ENCODE assay signal across 8 mouse cellular contexts in genomic region chr10:59901986-59902605, GRCm38 (mm10). TPM values are rescaled to one million over a fixed set of nuclear protein-coding genes. Genes with fewer than 3 reads are reported as not detected.
A peak's percentile ranks its signal among the peaks of the same experiment; 100 is the strongest.
DNase-seq lines count a peak whose midpoint lies in the region; ATAC-seq and TF ChIP-seq lines count a peak whose summit lies in the region.

No protein-coding gene starts in this region.

- no peaks in the 10 kb centered on the region for H3K27me3 ChIP-seq in lung, embryonic 14.5 days (ENCODE audit: insufficient read depth, low read length)
- no peaks in the 10 kb centered on the region for H3K27me3 ChIP-seq in lung, postnatal 0 days (replicated peaks; ENCODE audit: insufficient read depth, low read length)
- H3K27me3 ChIP-seq in hindbrain, postnatal 0 days (ENCODE audit: insufficient read depth, low read length) = no peaks in the 10 kb centered on the region
- no peaks in the 10 kb centered on the region for H3K27me3 ChIP-seq in stomach, postnatal 0 days (ENCODE audit: control insufficient read depth, insufficient read depth, low read length)

- DNase-seq in adrenal gland, adult (ENCODE audit: inconsistent age in 2 of 2, low spot score in 1 of 2) = peak; percentile 21 to 36
- no peak for DNase-seq in adrenal gland, adult 18-20 months (ENCODE audit: low spot score in 2 of 2)
- no peak for DNase-seq in lung, embryonic 14.5 days
- no peak for DNase-seq in lung, postnatal 0 days (ENCODE audit: low spot score)
- no peak for DNase-seq in hindbrain, postnatal 0 days (ENCODE audit: low spot score)
- DNase-seq in stomach, postnatal 0 days (ENCODE audit: low spot score) = no peak
- DNase-seq in frontal cortex, postnatal 25 days (ENCODE audit: low spot score in 2 of 2) = no peak
- DNase-seq in urinary bladder, postnatal 25 days (ENCODE audit: low spot score) = no peak

- 0 out of 2 replicates have a peak overlapping the region, but pooled peaks have one; percentile 12 for H3K27ac ChIP-seq in lung, embryonic 14.5 days (ENCODE audit: low read depth)
- H3K27ac ChIP-seq in lung, postnatal 0 days (ENCODE audit: low read length) = no peak overlapping the region
- 0 out of 2 replicates have a peak overlapping the region, but pooled peaks have one; percentile 15 for H3K27ac ChIP-seq in hindbrain, postnatal 0 days
- peak overlapping the region; percentile 73 for H3K27ac ChIP-seq in stomach, postnatal 0 days (replicated peaks)

- 66% methylated on average over 8 of the region's 8 CpGs for WGBS in lung, embryonic 14.5 days
- 80% methylated on average over 8 of the region's 8 CpGs for WGBS in lung, postnatal 0 days
- WGBS in hindbrain, postnatal 0 days = 62% methylated on average over 8 of the region's 8 CpGs
- WGBS in stomach, postnatal 0 days = 60% methylated on average over 8 of the region's 8 CpGs

- TF ChIP-seq EP300 in lung, postnatal 0 days (IDR thresholded peaks at IDR 0.05) = no peak
- no peak for TF ChIP-seq EP300 in stomach, postnatal 0 days (optimal IDR thresholded peaks at IDR 0.05)

- no peak for ATAC-seq in lung, embryonic 14.5 days (ENCODE audit: insufficient read depth)
- no peak for ATAC-seq in lung, postnatal 0 days
- no peak for ATAC-seq in hindbrain, postnatal 0 days
- ATAC-seq in stomach, postnatal 0 days (ENCODE audit: low FRiP score, low TSS enrichment) = no peak

- no peak for TF ChIP-seq CTCF in lung, embryonic 14.5 days (IDR thresholded peaks at IDR 0.05; ENCODE audit: low read depth)
- no peak for TF ChIP-seq CTCF in lung, postnatal 0 days (IDR thresholded peaks at IDR 0.05)
- TF ChIP-seq CTCF in hindbrain, postnatal 0 days (IDR thresholded peaks at IDR 0.05; ENCODE audit: low read depth) = no peak
- no peak for TF ChIP-seq CTCF in stomach, postnatal 0 days (IDR thresholded peaks at IDR 0.05; ENCODE audit: low read depth)

- no peaks in the 10 kb centered on the region for H3K9me3 ChIP-seq in lung, embryonic 14.5 days (ENCODE audit: low read depth, low read length)
- no peaks in the 10 kb centered on the region for H3K9me3 ChIP-seq in lung, postnatal 0 days (ENCODE audit: low read length)
- H3K9me3 ChIP-seq in hindbrain, postnatal 0 days (ENCODE audit: low read length) = no peaks in the 10 kb centered on the region
- no peaks in the 10 kb centered on the region for H3K9me3 ChIP-seq in stomach, postnatal 0 days (ENCODE audit: control insufficient read depth, low read length)

- no peak overlapping the region for H3K9ac ChIP-seq in lung, embryonic 14.5 days
- H3K9ac ChIP-seq in lung, postnatal 0 days (replicated peaks; ENCODE audit: low read depth) = no peak overlapping the region
- H3K9ac ChIP-seq in hindbrain, postnatal 0 days (replicated peaks; ENCODE audit: low read length) = no peak overlapping the region
- no peak overlapping the region; the same call in 1 of the 2 replicates for H3K9ac ChIP-seq in stomach, postnatal 0 days (ENCODE audit: low read length)

- no peak overlapping the region for H3K4me2 ChIP-seq in lung, embryonic 14.5 days
- H3K4me2 ChIP-seq in lung, postnatal 0 days (replicated peaks; ENCODE audit: low read depth, low read length) = no peak overlapping the region
- no peak overlapping the region for H3K4me2 ChIP-seq in hindbrain, postnatal 0 days (ENCODE audit: low read depth, low read length)
- no peak overlapping the region for H3K4me2 ChIP-seq in stomach, postnatal 0 days (replicated peaks; ENCODE audit: low read depth)

- H3K36me3 ChIP-seq in lung, embryonic 14.5 days (ENCODE audit: insufficient read depth) = peaks cover 16% of the 10 kb centered on the region
- no peaks in the 10 kb centered on the region for H3K36me3 ChIP-seq in lung, postnatal 0 days (ENCODE audit: insufficient read depth, low read length)
- no peaks in the 10 kb centered on the region for H3K36me3 ChIP-seq in hindbrain, postnatal 0 days (ENCODE audit: insufficient read depth, low read length)
- peaks cover 2% of the 10 kb centered on the region; the same call in 1 of the 2 replicates for H3K36me3 ChIP-seq in stomach, postnatal 0 days (ENCODE audit: control insufficient read depth, insufficient read depth, low read length)

- H3K4me1 ChIP-seq in lung, embryonic 14.5 days (ENCODE audit: insufficient read depth) = peaks cover 37% of the 10 kb centered on the region
- H3K4me1 ChIP-seq in lung, postnatal 0 days (ENCODE audit: insufficient read depth, low read depth, low read length) = peaks cover 16% of the 10 kb centered on the region
- H3K4me1 ChIP-seq in hindbrain, postnatal 0 days (ENCODE audit: insufficient read depth, low read length) = peaks cover 29% of the 10 kb centered on the region
- H3K4me1 ChIP-seq in stomach, postnatal 0 days (replicated peaks; ENCODE audit: control insufficient read depth, insufficient read depth) = peaks cover 18% of the 10 kb centered on the region

- no peak overlapping the region for H3K4me3 ChIP-seq in lung, embryonic 14.5 days (ENCODE audit: low read depth, low read length)
- no peak overlapping the region for H3K4me3 ChIP-seq in lung, postnatal 0 days (ENCODE audit: low read depth, low read length)
- no peak overlapping the region for H3K4me3 ChIP-seq in hindbrain, postnatal 0 days (ENCODE audit: low read length)
- H3K4me3 ChIP-seq in stomach, postnatal 0 days (ENCODE audit: low read depth, low read length) = no peak overlapping the region

RNA-seq across cellular contexts. Expression of gene Dnajb12, which starts 22.7 kb away (rescaled TPM):
- 10 to 100 TPM; 43.8 to 55.0 TPM for total RNA-seq in adrenal gland, adult 18-20 months (2021)
- polyA plus RNA-seq in lung, embryonic 14.5 days (2014; fragmentation: Nextera tagmentation; extraction: Ambion mirVana) = 26.7 and 28.1 TPM in 2 replicates
- 19.8 and 24.4 TPM in 2 replicates for polyA plus RNA-seq in lung, postnatal 0 days (2015; fragmentation: Nextera tagmentation; extraction: Ambion mirVana)
- 45.1 and 56.8 TPM in 2 replicates for total RNA-seq in hindbrain, postnatal 0 days (2014; rRNA removed)
- polyA plus RNA-seq in hindbrain, postnatal 0 days (2015; fragmentation: Nextera tagmentation; extraction: Ambion mirVana) = 25.5 and 26.4 TPM in 2 replicates
- polyA plus RNA-seq in stomach, postnatal 0 days (2015; fragmentation: Nextera tagmentation; extraction: Ambion mirVana) = 17.4 and 19.0 TPM in 2 replicates

RNA-seq across cellular contexts. Expression of gene Ddit4, which starts 49.5 kb away (rescaled TPM):
- total RNA-seq in adrenal gland, adult 18-20 months (2021) = 10 to 100 TPM; 29.5 to 69.3 TPM
- polyA plus RNA-seq in lung, embryonic 14.5 days (2014; fragmentation: Nextera tagmentation; extraction: Ambion mirVana) = 3.0 and 3.5 TPM in 2 replicates
- polyA plus RNA-seq in lung, postnatal 0 days (2015; fragmentation: Nextera tagmentation; extraction: Ambion mirVana) = 21.2 and 28.1 TPM in 2 replicates
- total RNA-seq in hindbrain, postnatal 0 days (2014; rRNA removed) = 55.9 and 76.6 TPM in 2 replicates
- polyA plus RNA-seq in hindbrain, postnatal 0 days (2015; fragmentation: Nextera tagmentation; extraction: Ambion mirVana) = 55.2 and 56.9 TPM in 2 replicates
- polyA plus RNA-seq in stomach, postnatal 0 days (2015; fragmentation: Nextera tagmentation; extraction: Ambion mirVana) = 12.4 and 17.3 TPM in 2 replicates

Comparison
In these comparisons a context has a peak if more than half of its experiments do, and no peak if none do; other contexts are left out.
1. DNase-seq: peak in adrenal gland, adult (2 of 2); none in adrenal gland, adult 18-20 months (0 of 2), lung, embryonic 14.5 days (single experiment), lung, postnatal 0 days (single experiment), hindbrain, postnatal 0 days (single experiment), stomach, postnatal 0 days (single experiment), frontal cortex, postnatal 25 days (0 of 2) and urinary bladder, postnatal 25 days (single experiment).